Mouse (Mus musculus) E14TG2a.4 (cell line): ENCODE measurements around the gene Sirt2.

Experiments used
- H3K27me3 ChIP-seq: 2 replicates; pipeline ENCODE4 v1.6.1; 2014; ENCODE audit warnings: low read length, control low read depth; ENCODE audit not compliant: insufficient read depth
- H3K36me3 ChIP-seq: 2 replicates; pipeline ENCODE4 v1.6.1; 2014; ENCODE audit warnings: low read length, control low read depth; ENCODE audit not compliant: insufficient read depth
- H3K4me1 ChIP-seq: replicated peaks from 2 replicates; pipeline ENCODE4 v1.6.1; 2014; ENCODE audit warnings: low read depth, low read length, control low read depth
- H3K4me3 ChIP-seq: replicated peaks from 2 replicates; pipeline ENCODE4 v1.5.1; 2014; ENCODE audit warnings: mild to moderate bottlenecking, low read length
- H3K9me3 ChIP-seq: 2 replicates; pipeline ENCODE4 v1.6.1; 2014; ENCODE audit warnings: low read length, control low read depth
- CTCF ChIP-seq: conservative IDR thresholded peaks from 2 replicates; pipeline ENCODE4 v1.5.1; 2014; ENCODE audit warnings: low read length
- NANOG ChIP-seq: IDR thresholded peaks from 2 replicates; pipeline ENCODE4 v1.6.1; 2014; ENCODE audit warnings: borderline replicate concordance, low read length, mixed read lengths
- POU5F1 ChIP-seq: IDR thresholded peaks from 2 replicates; pipeline ENCODE4 v1.6.1; 2014; ENCODE audit warnings: low read length, borderline replicate concordance

Gene Sirt2

GRCm38 (mm10) chr7:28812436-28812835 lies 45.9 kb downstream of the Sirt2 start:
- H3K4me1 ChIP-seq: peaks cover 64% of the 10 kb centered on the region
- H3K9me3 ChIP-seq: no peaks in the 10 kb centered on the region
- peaks cover 59% of the 10 kb centered on the region for H3K36me3 ChIP-seq
- H3K27me3 ChIP-seq: no peaks in the 10 kb centered on the region
- TF ChIP-seq NANOG: no peak
- no peak for TF ChIP-seq CTCF
- no peak for TF ChIP-seq POU5F1
- peak overlapping the region; percentile 89 for H3K4me3 ChIP-seq

GRCm38 (mm10) chr7:28812949-28813348 lies 46.4 kb downstream of the Sirt2 start:
- peak overlapping the region; percentile 89 for H3K4me3 ChIP-seq
- H3K4me1 ChIP-seq: peaks cover 64% of the 10 kb centered on the region
- no peaks in the 10 kb centered on the region for H3K27me3 ChIP-seq
- no peaks in the 10 kb centered on the region for H3K9me3 ChIP-seq
- H3K36me3 ChIP-seq: peaks cover 65% of the 10 kb centered on the region
- TF ChIP-seq NANOG (no peak), CTCF (peak; percentile 16), POU5F1 (no peak)

GRCm38 (mm10) chr7:28814306-28815034 lies 47.9 kb downstream of the Sirt2 start:
- no peaks in the 10 kb centered on the region for H3K9me3 ChIP-seq
- peaks cover 74% of the 10 kb centered on the region for H3K4me1 ChIP-seq
- no peaks in the 10 kb centered on the region for H3K27me3 ChIP-seq
- no peak for TF ChIP-seq NANOG
- no peak for TF ChIP-seq CTCF
- TF ChIP-seq POU5F1: no peak
- peak overlapping the region; percentile 89 for H3K4me3 ChIP-seq
- H3K36me3 ChIP-seq: peaks cover 80% of the 10 kb centered on the region

- Histone ChIP-seq H3K27me3 (no peaks in the 10 kb centered on the region), H3K9me3 (no peaks in the 10 kb centered on the region), H3K4me1 (peaks cover 81% of the 10 kb centered on the region), H3K4me3 (peak overlapping the region; percentile 58), H3K36me3 (peaks cover 87% of the 10 kb centered on the region)
- no peak for TF ChIP-seq POU5F1
- no peak for TF ChIP-seq CTCF
- TF ChIP-seq NANOG: no peak
These were observed 48.7 kb downstream of the Sirt2 start for GRCm38 (mm10) chr7:28815230-28815629.

GRCm38 (mm10) chr7:28816201-28816600 lies 49.7 kb downstream of the Sirt2 start:
- Histone ChIP-seq H3K36me3 (peaks cover 97% of the 10 kb centered on the region), H3K9me3 (no peaks in the 10 kb centered on the region), H3K4me1 (peaks cover 91% of the 10 kb centered on the region), H3K27me3 (no peaks in the 10 kb centered on the region), H3K4me3 (peak overlapping the region; percentile 58)
- TF ChIP-seq NANOG: no peak
- no peak for TF ChIP-seq CTCF
- TF ChIP-seq POU5F1: no peak

- H3K4me1 ChIP-seq: peaks cover 98% of the 10 kb centered on the region
- peaks cover 100% of the 10 kb centered on the region for H3K36me3 ChIP-seq
- H3K27me3 ChIP-seq: no peaks in the 10 kb centered on the region
- peak overlapping the region; percentile 58 for H3K4me3 ChIP-seq
- H3K9me3 ChIP-seq: no peaks in the 10 kb centered on the region
- TF ChIP-seq POU5F1: no peak
- TF ChIP-seq NANOG: no peak
- no peak for TF ChIP-seq CTCF
These were observed 50.4 kb downstream of the Sirt2 start for GRCm38 (mm10) chr7:28816920-28817319.

GRCm38 (mm10) chr7:28817524-28817923 lies 51.0 kb downstream of the Sirt2 start:
- no peaks in the 10 kb centered on the region for H3K9me3 ChIP-seq
- peak overlapping the region; percentile 58 for H3K4me3 ChIP-seq
- H3K27me3 ChIP-seq: no peaks in the 10 kb centered on the region
- TF ChIP-seq NANOG: no peak
- TF ChIP-seq CTCF: no peak
- TF ChIP-seq POU5F1: no peak
- peaks cover 98% of the 10 kb centered on the region for H3K4me1 ChIP-seq
- H3K36me3 ChIP-seq: peaks cover 100% of the 10 kb centered on the region

GRCm38 (mm10) chr7:28817957-28818356 lies 51.4 kb downstream of the Sirt2 start:
- Histone ChIP-seq H3K36me3 (peaks cover 100% of the 10 kb centered on the region), H3K4me3 (peak overlapping the region; percentile 58), H3K27me3 (no peaks in the 10 kb centered on the region), H3K9me3 (no peaks in the 10 kb centered on the region), H3K4me1 (peaks cover 97% of the 10 kb centered on the region)
- TF ChIP-seq POU5F1: no peak
- TF ChIP-seq NANOG: no peak
- no peak for TF ChIP-seq CTCF
